Mouse (Mus musculus) lung, embryonic 16.5 days (tissue): ENCODE measurements around the gene Trpt1. TPM values are rescaled to one million over a fixed set of nuclear protein-coding genes. Genes with fewer than 3 reads are reported as not detected.

ENCODE experiments used
- ATAC-seq: fragments of 200-750 bp; cut with Nextera tagmentation; 2 replicates; pipeline ENCODE4 v1.8.0; 2017; ENCODE audit warnings: low read depth, mild to moderate bottlenecking, moderate library complexity
- H3K27ac ChIP-seq: fragments of 300-500 bp; sonication (generic); 2 replicates; pipeline ENCODE4 v1.5.1; 2014; ENCODE audit warnings: mild to moderate bottlenecking, control low read depth, low read length
- H3K27me3 ChIP-seq: fragments of 300-500 bp; sonication (generic); 2 replicates; pipeline ENCODE4 v1.6.1; 2014; ENCODE audit warnings: low read depth, low read length, mixed read lengths; ENCODE audit not compliant: control insufficient read depth, insufficient read depth
- H3K36me3 ChIP-seq: fragments of 300-500 bp; sonication (generic); 2 replicates; pipeline ENCODE4 v1.6.1; 2014; ENCODE audit warnings: low read length; ENCODE audit not compliant: control insufficient read depth, insufficient read depth
- H3K4me1 ChIP-seq: fragments of 300-500 bp; sonication (generic); replicated peaks from 2 replicates; pipeline ENCODE4 v1.6.1; 2014; ENCODE audit warnings: low read length, mixed read lengths; ENCODE audit not compliant: control insufficient read depth, insufficient read depth
- H3K4me2 ChIP-seq: fragments of 300-500 bp; sonication (generic); 2 replicates; pipeline ENCODE4 v1.6.1; 2014; ENCODE audit warnings: low read depth, low read length, control low read depth
- H3K4me3 ChIP-seq: fragments of 300-500 bp; sonication (generic); 2 replicates; pipeline ENCODE4 v1.5.1; 2014; ENCODE audit warnings: mild to moderate bottlenecking, low read length, control low read depth
- H3K9ac ChIP-seq: fragments of 300-500 bp; sonication (generic); 2 replicates; pipeline ENCODE4 v1.6.1; 2014; ENCODE audit warnings: low read length, control low read depth
- H3K9me3 ChIP-seq: fragments of 300-500 bp; sonication (generic); 2 replicates; pipeline ENCODE4 v1.6.1; 2016; ENCODE audit warnings: low read length; ENCODE audit not compliant: control insufficient read depth
- WGBS: fragments of 180-500 bp; shearing (Covaris S2); extraction: QIAGEN DNeasy Blood & Tissue Kit; methylation state at CpG from one replicate; pipeline ENCODE4 v1.1.7; 2014; 5-methylcytosine and 5-hydroxymethylcytosine counted together
- polyA plus RNA-seq: library from polyadenylated mRNA; unstranded; fragments of >200 nt; fragmentation: Nextera tagmentation; extraction: Ambion mirVana; gene quantifications from 2 replicates; pipeline ENCODE4 v1.2.1, GENCODE M21; 2015

Gene Trpt1
- polyA plus RNA-seq, 1 experiment from 2014 or later, result 10.9 TPM

DNA sequence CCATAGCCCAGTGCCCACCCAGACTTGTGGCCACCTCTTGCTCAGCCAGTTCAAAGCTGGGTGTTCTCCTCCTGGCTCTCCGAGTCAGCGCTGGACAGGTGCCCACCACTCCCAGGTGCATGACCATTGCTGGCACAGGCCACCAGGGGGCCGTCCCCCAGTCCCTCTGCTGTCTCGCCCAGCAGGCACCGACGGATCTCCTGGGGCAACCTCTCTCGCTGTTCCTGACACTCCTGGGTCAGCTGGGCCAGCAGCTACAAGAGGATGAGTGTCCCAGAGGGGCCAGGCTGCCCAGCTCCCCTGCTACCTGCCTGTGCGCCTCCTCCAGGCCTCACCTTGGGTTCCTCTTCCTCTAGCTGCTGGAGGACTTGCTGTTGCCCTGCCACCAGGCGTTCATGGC, 41.9 kb upstream of the Trpt1 start:
- 48% methylated on average over 9 of the region's 9 CpGs for WGBS
- no peaks in the 10 kb centered on the region for H3K9me3 ChIP-seq
- H3K27me3 ChIP-seq, result no peaks in the 10 kb centered on the region
- H3K27ac ChIP-seq, result no peak overlapping the region
- H3K9ac ChIP-seq, result no peak overlapping the region
- peaks cover 21% of the 10 kb centered on the region for H3K4me1 ChIP-seq
- no peak overlapping the region for H3K4me3 ChIP-seq
- no peak overlapping the region for H3K4me2 ChIP-seq
- peaks cover 34% of the 10 kb centered on the region for H3K36me3 ChIP-seq
- no peak for ATAC-seq

GRCm38 (mm10) chr19:6955424-6955823, 40.5 kb upstream of the Trpt1 start:
- Histone ChIP-seq H3K36me3 (peaks cover 46% of the 10 kb centered on the region), H3K4me2 (no peak overlapping the region), H3K9ac (no peak overlapping the region), H3K9me3 (no peaks in the 10 kb centered on the region), H3K4me3 (no peak overlapping the region), H3K27ac (no peak overlapping the region), H3K4me1 (peaks cover 14% of the 10 kb centered on the region), H3K27me3 (no peaks in the 10 kb centered on the region)
- 69% methylated on average over 7 of the region's 7 CpGs for WGBS
- ATAC-seq, result no peak

DNA sequence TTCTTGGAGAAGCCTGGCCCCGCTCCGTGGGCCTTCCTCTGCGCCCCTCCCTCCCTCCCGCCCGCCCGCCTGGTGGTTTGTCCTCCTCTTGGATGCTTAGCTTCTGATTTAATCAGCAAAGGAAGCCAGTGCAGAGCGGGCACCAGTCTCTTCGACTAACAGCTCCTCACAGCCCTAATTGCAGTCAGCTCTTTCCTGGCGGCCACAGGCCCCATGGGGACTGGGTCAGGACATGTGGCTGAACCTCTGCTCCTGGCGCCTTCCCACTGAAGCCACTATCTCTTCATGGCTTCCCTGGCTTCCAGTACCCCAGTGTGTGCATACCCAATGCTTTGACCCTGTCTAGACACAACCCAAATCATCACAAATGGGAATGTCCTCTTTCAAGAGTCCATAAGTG, 39.5 kb upstream of the Trpt1 start:
- H3K4me3 ChIP-seq, result no peak overlapping the region
- no peak overlapping the region for H3K4me2 ChIP-seq
- no peaks in the 10 kb centered on the region for H3K27me3 ChIP-seq
- no peaks in the 10 kb centered on the region for H3K9me3 ChIP-seq
- ATAC-seq, result no peak
- no peak overlapping the region for H3K27ac ChIP-seq
- peaks cover 14% of the 10 kb centered on the region for H3K4me1 ChIP-seq
- H3K36me3 ChIP-seq, result peaks cover 46% of the 10 kb centered on the region
- 87% methylated on average over 10 of the region's 10 CpGs for WGBS
- H3K9ac ChIP-seq, result no peak overlapping the region

- peak overlapping the region; percentile 79 for H3K4me2 ChIP-seq
- peaks cover 21% of the 10 kb centered on the region for H3K4me1 ChIP-seq
- ATAC-seq, result peak; percentile 10
- WGBS, result 5% methylated on average over 15 of the region's 15 CpGs
- peak overlapping the region; percentile 77 for H3K4me3 ChIP-seq
- H3K36me3 ChIP-seq, result peaks cover 20% of the 10 kb centered on the region
- peak overlapping the region; percentile 30; the same call in 1 of the 2 replicates for H3K27ac ChIP-seq
- peak overlapping the region; percentile 87 for H3K9ac ChIP-seq
- no peaks in the 10 kb centered on the region for H3K27me3 ChIP-seq
- H3K9me3 ChIP-seq, result no peaks in the 10 kb centered on the region
Observed at GRCm38 (mm10) chr19:6968491-6969271, 27.2 kb upstream of the Trpt1 start.

DNA sequence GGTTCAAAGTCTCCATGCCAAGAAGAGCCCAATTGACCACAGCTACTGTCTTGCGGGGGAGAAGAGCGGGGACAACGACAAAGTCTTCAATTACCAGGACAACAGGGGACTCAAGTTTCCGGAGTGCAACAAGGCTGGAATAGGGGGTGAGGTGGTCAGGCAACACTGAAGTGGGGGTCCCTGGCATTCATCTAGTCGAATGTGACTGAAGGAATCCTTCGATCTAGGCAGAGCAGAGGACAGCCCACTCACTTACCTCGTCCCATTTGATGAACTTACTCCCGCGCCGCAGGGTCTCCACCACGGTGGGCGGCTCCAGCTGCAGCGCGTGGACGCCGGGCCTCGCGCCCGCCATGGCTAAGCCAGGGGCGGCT, 26.7 kb upstream of the Trpt1 start:
- WGBS, result 0% methylated on average over 20 of the region's 20 CpGs
- Histone ChIP-seq H3K9me3 (no peaks in the 10 kb centered on the region), H3K4me3 (peak overlapping the region; percentile 77), H3K27me3 (no peaks in the 10 kb centered on the region), H3K4me2 (peak overlapping the region; percentile 79), H3K4me1 (peaks cover 24% of the 10 kb centered on the region), H3K27ac (0 out of 2 replicates have a peak overlapping the region, but pooled peaks have one; percentile 43), H3K9ac (peak overlapping the region; percentile 87), H3K36me3 (peaks cover 18% of the 10 kb centered on the region)
- no peak; the same call in 1 of the 2 replicates for ATAC-seq

DNA sequence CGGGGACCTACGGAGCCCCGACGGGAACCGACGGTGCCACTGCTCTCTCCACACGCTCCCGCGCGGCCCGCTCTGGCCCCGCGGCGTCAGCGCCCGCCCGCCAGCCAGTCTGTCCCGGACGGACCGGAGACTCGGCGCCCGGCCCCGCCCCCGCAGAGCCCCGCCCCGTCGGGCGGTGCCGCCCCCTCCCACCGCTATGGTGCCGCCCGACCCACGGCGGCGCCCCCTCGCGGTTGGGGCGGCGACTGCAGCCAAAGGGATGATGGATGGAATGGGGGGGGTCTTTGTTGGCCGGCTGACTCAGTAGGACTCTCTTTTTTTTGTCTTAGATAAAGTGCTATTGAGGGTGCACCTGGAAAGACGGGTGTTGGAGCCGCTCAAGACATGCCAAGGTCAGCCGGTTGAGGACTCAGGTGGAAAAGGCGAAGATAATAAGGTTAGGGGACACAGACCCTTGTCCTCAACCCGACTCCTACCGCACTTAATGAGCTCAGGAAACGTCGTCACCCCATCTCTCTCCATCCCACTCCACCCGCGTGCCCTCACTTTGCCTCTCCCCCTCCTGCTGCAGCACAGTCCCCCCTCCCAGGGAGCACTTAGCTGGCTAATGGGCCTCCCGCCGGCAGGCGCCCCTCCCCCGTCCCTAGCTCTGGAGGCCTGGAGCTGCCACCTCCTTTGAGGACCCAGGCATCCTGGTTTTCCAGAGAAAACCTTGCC, 26.1 kb upstream of the Trpt1 start:
- peak overlapping the region; percentile 77 for H3K4me3 ChIP-seq
- ATAC-seq, result peak; percentile 82
- H3K9me3 ChIP-seq, result no peaks in the 10 kb centered on the region
- 0 out of 2 replicates have a peak overlapping the region, but pooled peaks have one; percentile 43 for H3K27ac ChIP-seq
- peak overlapping the region; percentile 87 for H3K9ac ChIP-seq
- H3K4me2 ChIP-seq, result peak overlapping the region; percentile 79
- 1% methylated on average over 52 of the region's 55 CpGs for WGBS
- H3K4me1 ChIP-seq, result peaks cover 24% of the 10 kb centered on the region
- no peaks in the 10 kb centered on the region for H3K27me3 ChIP-seq
- H3K36me3 ChIP-seq, result peaks cover 13% of the 10 kb centered on the region

- Histone ChIP-seq H3K4me3 (no peak overlapping the region; the same call in 1 of the 2 replicates), H3K4me1 (peaks cover 24% of the 10 kb centered on the region), H3K9me3 (no peaks in the 10 kb centered on the region), H3K36me3 (peaks cover 8% of the 10 kb centered on the region), H3K9ac (peak overlapping the region; percentile 55), H3K27ac (no peak overlapping the region; the same call in 1 of the 2 replicates), H3K27me3 (no peaks in the 10 kb centered on the region), H3K4me2 (peak overlapping the region; percentile 79)
- WGBS, result 21% methylated on average over 11 of the region's 11 CpGs
- ATAC-seq, result no peak
Observed at GRCm38 (mm10) chr19:6970460-6971085, 25.4 kb upstream of the Trpt1 start.

- Histone ChIP-seq H3K9ac (no peak overlapping the region), H3K4me2 (no peak overlapping the region), H3K27me3 (no peaks in the 10 kb centered on the region), H3K4me1 (peaks cover 34% of the 10 kb centered on the region), H3K4me3 (no peak overlapping the region), H3K9me3 (no peaks in the 10 kb centered on the region), H3K27ac (no peak overlapping the region), H3K36me3 (no peaks in the 10 kb centered on the region)
- WGBS, result 33% methylated on average over 6 of the region's 6 CpGs
- no peak for ATAC-seq
Observed at GRCm38 (mm10) chr19:6971644-6972043, 24.3 kb upstream of the Trpt1 start.
